Mouse (Mus musculus): Measurements from ENCODE around the gene Wars2. TPM values are rescaled to one million over a fixed set of nuclear protein-coding genes. Genes with fewer than 3 reads are reported as not detected.
A peak's percentile ranks its signal among the peaks of the same experiment; 100 is the strongest.

Gene Wars2
- total RNA-seq (2021): 1 to 10 TPM; 7.5 to 8.2 TPM
- long read RNA-seq, experiment 1, full-length matches to known transcripts: 3 of 5 reads
- long read RNA-seq, experiment 1, partial matches to known transcripts: 0 of 5 reads
- long read RNA-seq, experiment 1, other reads (novel, unspliced or antisense): 2 of 5 reads
- long read RNA-seq, experiment 2, full-length matches to known transcripts: 4 of 8 reads
- long read RNA-seq, experiment 2, partial matches to known transcripts: 0 of 8 reads
- long read RNA-seq, experiment 2, other reads (novel, unspliced or antisense): 4 of 8 reads

DNA sequence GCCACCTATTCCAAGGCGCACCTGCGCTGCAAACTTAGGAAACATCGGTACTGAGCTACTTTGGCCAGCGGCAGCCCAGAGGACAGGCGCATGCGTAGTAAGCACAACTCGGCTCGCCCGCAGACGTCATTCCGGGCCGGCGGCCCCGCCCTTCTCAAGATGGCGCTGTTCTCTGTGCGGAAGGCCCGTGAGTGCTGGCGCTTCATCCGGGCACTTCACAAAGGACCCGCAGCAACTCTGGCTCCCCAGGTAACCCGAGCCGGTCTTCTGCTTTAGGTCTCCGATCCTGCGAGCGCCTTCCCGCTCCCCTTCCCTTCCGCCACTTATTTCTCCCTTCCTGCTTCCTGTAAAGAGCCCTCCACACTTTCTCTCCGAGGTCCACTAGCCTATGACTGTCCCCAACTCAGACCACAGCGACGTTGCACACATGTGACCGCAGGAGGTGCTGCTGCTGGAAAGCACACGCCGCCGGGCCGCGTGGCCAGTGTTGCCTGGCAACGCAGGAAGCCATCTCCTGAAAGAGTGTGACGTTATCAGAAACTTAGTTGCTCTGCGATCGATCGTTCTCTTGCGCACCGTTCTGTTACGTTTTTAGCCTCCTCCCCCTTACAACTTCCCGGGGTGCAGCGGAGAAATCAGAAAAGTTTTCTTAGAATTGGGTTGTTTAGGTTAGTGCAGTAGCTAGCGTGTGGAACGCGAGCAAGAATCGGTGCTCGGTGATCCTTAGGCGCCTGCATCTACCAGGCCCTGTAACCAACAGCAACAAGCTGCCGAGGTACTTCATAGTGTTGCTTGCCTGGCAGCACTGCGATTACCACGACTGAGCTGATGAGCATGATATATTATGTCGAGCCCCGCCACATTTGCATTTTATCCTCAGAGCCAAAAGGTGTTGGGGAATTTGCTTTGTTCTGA, at the start of gene Wars2:
Gene Wars2 (plus strand): TSS at position 129 of the 915 bp plus-strand sequence.
- peak; percentile 94 to 95 for DNase-seq (ENCODE audit: low spot score in 2 of 2)

DNA sequence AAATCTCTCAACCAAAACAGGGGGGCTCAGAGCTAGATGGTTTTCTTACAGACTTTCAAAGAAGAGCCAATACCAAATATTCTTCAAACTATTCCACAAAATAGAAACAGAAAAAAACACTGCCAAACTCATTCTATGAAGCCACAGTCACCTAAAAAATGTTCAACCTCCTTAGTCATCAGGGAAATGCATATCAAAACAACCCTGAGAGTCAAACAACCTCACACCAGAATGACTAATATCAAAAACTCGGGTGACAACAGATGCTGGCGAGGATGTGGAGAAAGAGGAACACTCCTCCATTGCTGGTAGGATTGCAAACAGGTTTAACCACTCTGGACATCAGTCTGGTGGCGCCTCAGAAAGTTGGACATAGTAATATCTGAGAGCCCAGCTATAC, 44.1 kb upstream of the Wars2 start:
- DNase-seq (ENCODE audit: low spot score in 2 of 2): no peak

DNA sequence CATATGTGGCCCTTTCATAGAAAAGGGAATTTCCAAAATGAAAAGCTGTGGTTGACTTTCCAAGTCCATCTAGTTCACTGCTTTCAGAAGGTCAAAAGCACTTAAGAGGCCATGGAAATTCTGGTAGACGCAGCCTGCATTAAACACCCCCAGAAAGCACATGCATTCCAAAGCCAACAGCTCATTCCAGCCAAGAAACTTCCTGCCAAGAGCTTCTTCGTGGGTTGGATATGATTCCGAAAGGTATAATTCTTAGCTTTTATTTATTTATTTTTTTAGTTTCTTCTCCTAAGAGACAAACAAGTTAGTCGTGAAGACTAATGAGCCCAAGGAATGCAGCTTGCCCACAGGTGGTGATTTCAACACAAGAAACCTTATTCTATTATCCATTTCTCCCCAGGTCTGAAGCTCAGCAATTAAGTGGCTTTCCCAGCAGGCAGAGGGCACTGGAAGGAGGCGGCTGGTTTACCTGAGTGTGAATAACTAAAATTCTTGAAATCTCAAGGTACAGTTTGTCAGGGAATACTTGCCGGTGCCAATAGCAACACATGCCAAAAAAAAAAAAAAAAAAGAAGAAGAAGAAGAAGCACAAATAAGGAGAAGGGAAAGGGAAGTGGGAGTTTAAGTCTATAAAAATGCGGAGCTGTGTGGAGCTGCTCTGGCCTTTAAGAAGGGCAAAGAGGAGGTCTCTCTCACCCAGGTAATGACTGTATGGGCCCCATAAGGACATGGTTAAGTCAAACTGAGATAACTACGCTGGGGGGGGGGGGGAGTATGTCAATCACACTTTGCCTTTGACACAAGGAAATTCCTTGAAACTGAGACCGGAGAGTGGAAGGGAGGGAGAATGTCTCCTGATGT, 30.3 kb upstream of the Wars2 start:
- DNase-seq (ENCODE audit: low spot score in 2 of 2): no peak

DNA sequence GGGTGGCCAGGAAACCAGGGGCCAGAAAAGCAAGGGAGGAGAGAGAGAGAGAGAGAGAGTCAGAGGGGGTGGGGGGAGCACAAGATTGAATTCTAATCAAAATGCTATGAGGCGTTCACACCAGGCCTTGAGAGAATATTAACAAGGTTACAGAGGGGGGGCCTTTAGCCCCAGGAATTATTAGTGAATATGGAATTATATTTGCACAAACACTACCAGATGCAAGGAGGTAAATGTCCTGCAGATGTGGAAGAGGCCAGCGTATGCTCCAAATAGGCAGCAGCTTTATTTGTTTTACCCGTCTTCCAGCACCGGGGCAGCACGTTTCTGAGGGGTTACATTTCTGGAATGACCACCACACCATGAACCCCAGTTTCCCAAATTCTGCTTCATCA, 29.7 kb upstream of the Wars2 start:
- DNase-seq (ENCODE audit: low spot score in 2 of 2): no peak

DNA sequence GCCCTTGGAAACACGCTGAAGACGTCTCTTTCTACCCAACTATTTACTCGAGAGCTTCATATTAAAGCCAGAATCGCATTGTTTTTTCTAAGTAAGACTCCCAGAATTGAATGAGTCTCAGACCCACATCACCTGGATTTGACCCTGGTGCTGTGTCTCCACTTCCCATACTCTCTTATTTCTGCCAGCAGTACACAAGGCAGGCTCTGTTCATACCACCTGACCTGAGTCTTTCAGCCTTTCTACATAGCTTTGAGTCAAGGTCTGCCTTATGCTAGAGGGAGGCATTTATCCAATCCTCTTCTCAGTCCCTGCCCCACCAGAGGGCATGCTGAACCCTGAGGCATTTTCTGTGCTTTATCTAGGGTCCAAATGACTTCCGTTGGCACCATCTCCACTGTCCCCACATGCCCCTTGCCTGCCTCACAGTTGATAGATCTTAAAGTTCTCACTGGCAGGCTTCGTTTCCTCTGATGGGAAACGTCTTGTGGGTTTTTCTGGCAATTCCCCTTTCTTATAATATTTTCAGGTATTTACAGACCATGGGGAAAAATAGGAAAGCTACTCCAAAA, 27.5 kb upstream of the Wars2 start:
- DNase-seq (ENCODE audit: low spot score in 2 of 2): no peak

DNA sequence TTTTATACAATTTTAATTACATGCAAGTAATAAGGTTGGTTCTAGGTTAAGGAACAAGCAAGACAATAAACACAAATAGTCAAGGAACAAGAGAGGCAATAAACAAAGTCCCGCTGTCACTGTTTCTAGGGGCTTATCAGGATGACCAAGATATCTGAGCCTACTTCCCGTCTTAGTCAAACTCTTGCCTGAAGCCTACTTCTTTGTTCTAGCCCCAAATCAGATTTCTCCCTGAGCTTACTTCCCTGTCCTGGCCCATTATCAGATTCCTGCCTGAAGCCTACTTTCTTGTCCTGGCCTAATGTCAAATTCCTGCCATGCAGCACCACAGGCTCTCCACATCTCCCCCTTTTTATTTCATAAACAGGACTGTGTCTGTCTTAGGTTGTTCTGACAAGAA, 19.9 kb upstream of the Wars2 start:
- DNase-seq (ENCODE audit: low spot score in 2 of 2): no peak

DNA sequence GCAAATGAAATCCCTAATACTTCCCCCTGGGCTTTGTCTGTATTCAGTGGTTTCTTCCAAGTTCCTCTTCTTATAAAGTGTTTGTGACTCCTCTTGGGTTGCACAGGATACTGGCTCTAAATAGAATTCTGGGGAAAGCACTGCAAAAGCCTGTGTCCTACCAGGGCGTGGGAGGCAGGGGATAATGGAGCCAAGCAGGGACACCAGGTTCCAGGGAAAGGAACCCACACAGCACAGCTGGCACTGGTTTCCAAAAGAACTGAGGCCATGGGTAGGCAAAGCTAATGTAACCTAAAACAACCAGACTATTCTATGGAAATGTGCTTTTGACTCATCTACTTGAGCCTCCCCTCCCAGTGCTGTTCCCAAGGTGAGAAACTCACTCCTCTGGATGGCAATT, 10.3 kb upstream of the Wars2 start:
- DNase-seq (ENCODE audit: low spot score in 2 of 2): no peak

DNA sequence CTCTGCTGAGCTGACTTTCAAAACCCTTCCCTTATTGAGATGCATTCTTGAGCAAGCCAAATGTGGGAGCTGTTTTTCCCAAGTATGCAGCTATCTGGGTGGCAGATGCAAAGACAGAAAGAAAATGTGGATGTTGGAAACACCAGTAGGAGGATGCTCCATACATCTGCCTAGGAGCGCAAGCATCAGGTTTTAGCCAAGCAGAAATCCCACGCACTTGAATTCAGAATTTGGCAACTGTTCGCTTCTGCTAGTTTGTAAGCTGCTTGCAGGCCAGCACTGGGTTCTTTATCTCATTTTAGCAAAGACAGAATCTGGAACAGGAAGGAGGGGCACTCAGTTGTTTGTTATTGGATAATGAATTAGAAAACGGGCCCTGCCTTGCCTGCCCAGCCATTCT, 8.9 kb upstream of the Wars2 start:
- peak; percentile 8 to 15 for DNase-seq (ENCODE audit: low spot score in 2 of 2)

DNA sequence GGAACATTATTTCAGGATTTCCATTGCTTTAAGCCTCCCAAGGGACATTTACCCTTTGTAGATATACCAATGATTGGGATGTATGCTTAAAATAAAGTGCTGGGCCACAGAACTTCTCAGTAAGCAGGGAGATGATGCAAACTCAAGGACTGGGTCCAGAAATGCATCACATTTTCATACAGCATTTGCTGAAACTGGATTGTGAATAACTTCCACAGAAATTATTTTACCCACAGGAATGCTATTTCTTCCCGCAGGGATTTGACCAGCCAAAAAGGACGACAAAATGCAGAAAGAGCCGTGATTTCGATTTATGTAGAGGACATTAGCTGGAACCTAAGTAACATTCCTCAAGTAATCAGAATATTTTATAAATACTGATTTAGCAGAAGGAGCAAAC, 7.0 kb upstream of the Wars2 start:
- DNase-seq (ENCODE audit: low spot score in 2 of 2): no peak

DNA sequence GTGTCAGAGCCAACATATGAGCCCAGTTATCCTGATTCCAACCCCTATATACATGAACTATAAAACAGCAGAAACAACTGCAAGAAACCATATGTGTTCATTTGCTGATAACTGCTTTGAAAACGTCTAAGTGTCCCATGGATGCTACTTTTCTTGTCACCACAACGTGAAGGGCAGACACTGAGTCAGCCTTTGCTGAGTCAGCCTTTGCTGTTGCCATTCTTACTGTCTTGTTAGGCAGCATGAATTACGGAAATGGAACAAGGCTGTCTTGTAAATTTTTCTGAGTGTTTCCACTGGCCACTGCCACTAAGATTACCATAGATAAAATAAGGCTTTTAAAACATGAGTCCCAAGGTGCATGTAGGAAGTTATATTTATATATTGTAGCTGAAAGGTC, 7.0 kb downstream of the Wars2 start:
- no peak for DNase-seq (ENCODE audit: low spot score in 2 of 2)

DNA sequence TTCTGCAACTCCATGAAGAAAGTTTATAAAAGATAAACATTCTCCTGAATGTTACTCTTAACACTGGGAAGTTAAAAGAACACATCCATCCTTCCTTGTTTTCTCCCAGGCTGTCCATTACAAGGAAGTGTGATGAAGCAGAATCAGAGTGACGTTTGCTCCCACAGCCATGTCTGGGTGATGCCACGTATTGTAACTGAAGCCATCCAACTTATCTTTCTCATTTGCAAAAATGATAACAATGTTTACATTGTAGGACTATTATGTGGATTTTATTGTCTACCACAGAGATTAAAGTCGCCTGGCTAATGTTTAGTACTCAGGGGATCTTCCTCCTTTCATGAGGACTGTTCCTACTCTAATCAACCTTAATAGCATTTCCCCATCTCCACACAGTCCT, 8.2 kb downstream of the Wars2 start:
- no peak for DNase-seq (ENCODE audit: low spot score in 2 of 2)

DNA sequence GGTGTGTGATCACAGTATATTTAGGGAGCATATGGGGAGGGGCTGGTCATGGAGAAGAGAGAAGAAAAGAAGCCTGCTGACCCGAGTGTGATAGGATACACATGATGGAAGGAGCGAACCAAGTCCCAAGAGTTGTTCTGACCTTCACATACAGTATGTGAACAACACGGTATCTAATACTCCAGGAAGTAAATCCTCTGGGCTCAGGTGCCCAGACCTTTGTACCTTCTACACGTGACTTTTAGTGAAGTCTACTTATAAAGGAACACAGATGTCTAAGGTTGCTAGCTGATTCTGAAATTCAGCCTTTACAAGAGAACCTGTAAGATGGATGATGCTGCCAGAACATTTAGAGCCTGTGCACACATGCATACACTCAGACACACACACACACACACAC, 15.4 kb downstream of the Wars2 start:
- no peak for DNase-seq (ENCODE audit: low spot score in 2 of 2)

DNA sequence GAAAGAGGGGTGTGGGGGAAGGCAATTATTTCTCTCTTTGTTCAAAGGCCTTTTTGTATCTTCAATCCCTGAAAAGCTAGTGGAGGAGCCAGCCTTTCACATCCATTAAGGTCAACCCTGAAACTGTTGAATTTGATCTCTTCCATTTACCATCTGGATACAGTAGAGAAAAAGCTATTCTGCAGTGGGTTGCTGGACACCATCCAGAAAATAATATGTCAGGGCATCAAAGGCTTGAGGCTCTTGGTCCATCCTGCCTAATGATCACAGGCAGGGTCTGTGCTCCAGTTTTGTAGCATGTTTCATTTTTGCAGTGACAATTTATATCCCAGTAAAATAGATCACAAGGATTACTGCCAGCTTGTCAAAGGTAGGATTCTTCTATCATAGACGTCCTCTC, 16.1 kb downstream of the Wars2 start:
- no peak for DNase-seq (ENCODE audit: low spot score in 2 of 2)

DNA sequence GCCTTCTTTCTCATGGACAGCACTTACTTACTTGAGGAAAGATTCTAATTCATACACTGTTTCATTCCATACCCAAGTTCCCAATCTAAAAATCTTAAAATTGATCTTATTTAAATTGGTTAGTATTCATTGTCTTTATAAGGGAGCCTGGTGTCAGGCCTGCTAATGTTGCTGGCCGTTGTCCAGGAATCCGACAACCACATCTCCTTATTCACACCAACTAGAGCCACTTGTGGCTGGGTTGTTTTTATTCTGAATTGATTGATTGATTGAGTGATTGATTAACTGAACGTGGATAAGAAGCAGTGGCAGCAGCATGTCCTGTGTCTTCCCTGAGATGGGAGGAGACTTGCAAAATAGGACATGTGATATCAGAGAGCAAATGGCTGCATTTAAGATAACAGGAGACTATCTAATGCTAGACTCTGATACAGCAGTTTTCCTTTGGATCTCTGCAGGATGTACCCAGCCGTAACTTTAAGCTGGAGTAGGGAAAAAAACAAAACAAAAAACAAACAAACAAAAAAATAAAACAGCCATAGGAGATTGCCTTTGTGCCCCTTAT, 16.7 kb downstream of the Wars2 start:
- DNase-seq (ENCODE audit: low spot score in 2 of 2): no peak

DNA sequence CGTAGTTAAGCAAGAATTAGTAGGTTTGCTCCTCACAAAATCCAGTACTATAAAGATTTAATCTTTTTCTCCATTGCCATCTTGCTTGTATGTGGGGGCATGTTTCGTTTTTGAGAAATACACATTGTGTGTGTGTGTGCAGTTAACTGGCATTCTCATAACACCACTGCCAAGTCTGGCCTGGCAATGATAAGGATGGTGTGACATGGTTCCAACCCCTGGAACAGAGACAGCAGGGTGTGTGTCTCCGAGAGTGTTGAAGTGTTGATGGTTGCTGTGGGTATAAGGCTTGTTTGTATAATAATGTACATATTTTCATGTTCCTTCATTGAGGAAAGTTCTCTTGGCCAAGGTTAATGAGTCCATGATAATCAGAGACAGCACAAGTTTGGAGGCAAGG, 19.1 kb downstream of the Wars2 start:
- DNase-seq (ENCODE audit: low spot score in 2 of 2): no peak

DNA sequence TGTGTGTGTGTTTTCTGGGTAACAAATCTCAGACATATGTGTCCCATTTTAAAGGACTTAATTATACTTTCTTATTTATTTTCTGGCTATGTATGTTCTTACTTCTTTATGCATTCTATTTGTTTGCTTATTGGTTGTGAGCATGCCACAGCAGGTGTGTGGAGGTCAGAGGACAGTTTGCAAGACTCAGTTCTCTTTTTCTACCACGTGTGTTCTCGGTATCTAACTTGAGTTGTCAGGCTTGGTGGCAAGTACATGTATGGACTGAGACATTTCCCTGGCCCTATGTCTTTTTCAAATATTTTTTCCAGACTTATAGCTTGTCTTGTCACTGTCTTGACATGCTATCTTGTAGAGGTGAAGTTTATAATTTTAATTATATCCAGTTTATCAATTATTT, 21.3 kb downstream of the Wars2 start:
- DNase-seq (ENCODE audit: low spot score in 2 of 2): no peak

DNA sequence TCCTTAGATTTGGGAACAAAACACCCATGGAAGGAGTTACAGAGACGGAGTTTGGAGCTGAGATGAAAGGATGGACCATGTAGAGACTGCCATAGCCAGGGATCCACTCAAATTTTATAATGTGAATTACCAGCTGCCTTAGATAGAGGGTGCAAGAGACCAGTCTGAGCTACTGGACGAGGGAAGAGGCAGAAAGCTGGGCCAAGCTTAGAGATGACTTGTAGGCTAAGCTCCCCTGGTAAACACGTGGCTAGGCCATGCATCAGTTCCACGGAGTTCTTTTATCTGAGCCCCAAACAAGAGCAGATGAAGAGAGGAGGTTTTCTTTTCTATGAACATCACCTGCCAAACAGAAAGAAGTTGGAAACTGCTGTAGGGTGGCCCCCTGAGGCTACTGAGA, 26.9 kb downstream of the Wars2 start:
- DNase-seq (ENCODE audit: low spot score in 2 of 2): no peak

DNA sequence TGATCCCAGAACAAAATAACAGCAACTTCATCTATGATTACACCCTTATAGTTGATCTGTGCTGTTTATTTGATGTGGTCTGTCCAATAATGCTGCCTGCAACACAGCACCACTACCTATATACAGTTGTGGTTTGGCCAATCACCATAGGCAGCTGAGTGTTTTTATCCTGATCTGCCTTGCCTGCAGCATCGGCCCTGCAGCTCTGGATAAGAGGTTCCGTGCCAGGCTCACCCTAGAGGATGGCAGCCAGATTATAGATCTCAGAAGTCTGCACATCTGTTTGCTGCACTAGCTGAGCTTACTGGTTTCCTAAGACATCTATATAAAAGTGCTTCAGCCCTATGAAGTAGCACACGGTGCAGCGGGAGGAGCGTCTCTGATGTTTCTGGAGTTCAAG, 32.3 kb downstream of the Wars2 start:
- no peak for DNase-seq (ENCODE audit: low spot score in 2 of 2)

DNA sequence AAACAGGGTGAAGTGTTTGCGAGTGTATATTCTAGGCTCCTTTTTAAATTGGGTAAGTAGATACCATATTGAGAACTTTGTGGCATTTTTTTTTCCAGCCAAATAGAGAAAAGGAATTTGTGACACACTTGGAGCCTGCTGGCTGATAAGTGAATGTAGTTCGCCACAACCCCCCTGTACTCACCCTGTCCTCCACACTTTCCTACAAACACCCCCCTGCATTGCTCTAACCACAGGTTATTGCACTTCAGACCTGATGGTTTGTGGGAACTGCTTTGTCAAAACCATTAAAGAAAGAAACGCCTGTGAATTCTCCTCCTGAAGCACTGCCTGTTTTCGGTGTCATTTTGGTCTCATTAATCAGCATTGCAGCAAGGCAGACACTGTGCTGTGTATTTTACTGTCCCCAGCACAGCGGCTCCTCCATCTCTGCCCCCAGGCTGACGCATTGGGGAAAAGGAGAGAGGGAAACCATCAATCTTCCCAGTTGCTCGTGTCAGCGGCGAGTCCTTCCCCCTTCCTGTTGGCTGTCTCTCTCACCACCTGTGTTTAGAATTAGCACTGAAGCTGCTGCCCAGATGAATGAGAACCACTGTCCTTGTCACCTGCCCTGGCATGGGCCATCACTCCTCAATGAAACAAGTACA, 33.9 kb downstream of the Wars2 start:
- DNase-seq (ENCODE audit: low spot score in 2 of 2): no peak

DNA sequence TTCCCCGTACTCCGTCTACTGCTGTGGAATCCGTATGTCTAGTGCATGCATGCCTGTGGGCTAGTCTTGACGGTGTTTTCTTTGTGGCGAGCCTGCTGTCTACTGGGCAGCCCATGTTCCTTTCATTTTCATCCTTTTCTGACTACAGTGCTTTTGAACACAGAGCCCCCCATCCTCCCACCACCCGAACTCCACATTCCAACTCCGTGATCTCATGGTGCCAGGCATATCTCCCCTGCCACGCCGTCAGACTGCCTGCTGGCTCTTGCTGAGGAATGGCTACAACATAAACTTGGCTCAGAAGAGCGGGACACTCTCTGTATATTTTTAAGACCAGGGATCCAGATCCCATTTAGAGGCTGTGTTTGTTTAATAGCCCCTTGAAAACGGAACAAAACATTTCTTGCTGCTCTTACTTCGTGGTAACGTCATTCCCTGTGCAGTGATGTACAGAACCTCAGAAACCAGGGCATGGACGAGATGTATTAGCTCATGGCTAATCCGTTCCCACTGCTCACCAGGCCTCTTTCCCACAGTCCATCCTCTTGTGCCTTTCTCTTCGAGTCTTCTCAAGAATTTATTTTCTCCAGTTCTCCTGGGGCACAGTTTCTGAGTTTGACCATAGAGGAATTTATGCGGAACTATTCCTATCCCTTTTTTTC, 42.6 kb downstream of the Wars2 start:
- DNase-seq (ENCODE audit: low spot score in 2 of 2): no peak
